In genomic region chr7:51625591-51626255, GRCm38 (mm10) we compare ENCODE assay signal across 15 mouse cellular contexts. TPM values are rescaled to one million over a fixed set of nuclear protein-coding genes. Genes with fewer than 3 reads are reported as not detected.
DNase-seq lines count a peak whose midpoint lies in the region; ATAC-seq lines count a peak whose summit lies in the region.
"Had no signal": no experiment of that assay in that cellular context is flagged by ENCODE, and none has a peak within 500 bp of the region (broad histone marks: within the 10 kb centered on the region; RNA-seq: fewer than 3 reads in every experiment).

No protein-coding gene starts in this region.

- no peak for ATAC-seq in hindbrain, embryonic 11.5 days (ENCODE audit: low FRiP score)
- ATAC-seq in midbrain, embryonic 11.5 days (ENCODE audit: low FRiP score), result no peak
- ATAC-seq in neural tube, embryonic 15.5 days (ENCODE audit: low FRiP score), result no peak
- ATAC-seq in inflammation-experienced regulatory T-cells, adult 6 months, result no peak
- ATAC-seq in intestine, embryonic 15.5 days, result no peak

- peak overlapping the region; percentile 44 for H3K9ac ChIP-seq in hindbrain, embryonic 11.5 days (ENCODE audit: low read depth, low read length)
- H3K9ac ChIP-seq in midbrain, embryonic 11.5 days (ENCODE audit: low read length), result peak overlapping the region; percentile 62
- H3K9ac ChIP-seq in neural tube, embryonic 15.5 days (replicated peaks), result peak overlapping the region; percentile 51
- no peak overlapping the region for H3K9ac ChIP-seq in intestine, embryonic 15.5 days
- H3K9ac ChIP-seq: heart, embryonic 13.5 days; lung, embryonic 15.5 days had no signal

- WGBS in hindbrain, embryonic 11.5 days, result 2% methylated on average over 11 of the region's 11 CpGs
- WGBS in midbrain, embryonic 11.5 days, result 2% methylated on average over 11 of the region's 11 CpGs
- 2% methylated on average over 11 of the region's 11 CpGs for WGBS in neural tube, embryonic 15.5 days
- 3% methylated on average over 11 of the region's 11 CpGs for WGBS in intestine, embryonic 15.5 days

- H3K4me2 ChIP-seq in hindbrain, embryonic 11.5 days (replicated peaks; ENCODE audit: low read depth, low read length), result peak overlapping the region; percentile 39
- peak overlapping the region; percentile 28 for H3K4me2 ChIP-seq in midbrain, embryonic 11.5 days
- peak overlapping the region; percentile 55 for H3K4me2 ChIP-seq in neural tube, embryonic 15.5 days
- H3K4me2 ChIP-seq in intestine, embryonic 15.5 days (replicated peaks), result no peak overlapping the region
- H3K4me2 ChIP-seq: heart, embryonic 13.5 days; lung, embryonic 15.5 days had no signal

- H3K4me3 ChIP-seq in hindbrain, embryonic 11.5 days (ENCODE audit: low read depth, low read length), result peak overlapping the region; percentile 26
- peak overlapping the region; percentile 25 for H3K4me3 ChIP-seq in midbrain, embryonic 11.5 days (ENCODE audit: low read depth, low read length)
- H3K4me3 ChIP-seq in neural tube, embryonic 15.5 days (replicated peaks), result peak overlapping the region; percentile 45
- H3K4me3 ChIP-seq in intestine, embryonic 15.5 days (replicated peaks), result no peak overlapping the region
- H3K4me3 ChIP-seq: heart, embryonic 13.5 days; layer of hippocampus, adult 2 months; lung, embryonic 15.5 days had no signal

- no peaks in the 10 kb centered on the region for H3K36me3 ChIP-seq in hindbrain, embryonic 11.5 days (ENCODE audit: control insufficient read depth, insufficient read depth, low read length)
- H3K36me3 ChIP-seq in midbrain, embryonic 11.5 days (ENCODE audit: control insufficient read depth, insufficient read depth, low read length), result no peaks in the 10 kb centered on the region
- H3K36me3 ChIP-seq in neural tube, embryonic 15.5 days, result no peaks in the 10 kb centered on the region
- no peaks in the 10 kb centered on the region for H3K36me3 ChIP-seq in intestine, embryonic 15.5 days
- H3K36me3 ChIP-seq: heart, embryonic 13.5 days; lung, embryonic 15.5 days had no signal

- H3K27me3 ChIP-seq in hindbrain, embryonic 11.5 days (ENCODE audit: control insufficient read depth, insufficient read depth, low read length), result peaks cover 65% of the 10 kb centered on the region
- H3K27me3 ChIP-seq in midbrain, embryonic 11.5 days (ENCODE audit: control insufficient read depth, insufficient read depth, low read length), result peaks cover 73% of the 10 kb centered on the region
- H3K27me3 ChIP-seq in neural tube, embryonic 15.5 days (replicated peaks), result peaks cover 40% of the 10 kb centered on the region
- peaks cover 64% of the 10 kb centered on the region for H3K27me3 ChIP-seq in intestine, embryonic 15.5 days (replicated peaks)

- no peaks in the 10 kb centered on the region for H3K9me3 ChIP-seq in hindbrain, embryonic 11.5 days (ENCODE audit: control insufficient read depth, low read length)
- H3K9me3 ChIP-seq in midbrain, embryonic 11.5 days (ENCODE audit: control insufficient read depth, low read length), result no peaks in the 10 kb centered on the region
- no peaks in the 10 kb centered on the region for H3K9me3 ChIP-seq in neural tube, embryonic 15.5 days (replicated peaks)
- H3K9me3 ChIP-seq in intestine, embryonic 15.5 days, result no peaks in the 10 kb centered on the region
- H3K9me3 ChIP-seq: heart, embryonic 13.5 days; lung, embryonic 15.5 days had no signal

- peak overlapping the region; percentile 83 for H3K27ac ChIP-seq in hindbrain, embryonic 11.5 days (ENCODE audit: low read depth, low read length)
- peak overlapping the region; percentile 79 for H3K27ac ChIP-seq in midbrain, embryonic 11.5 days (ENCODE audit: low read depth, low read length)
- peak overlapping the region; percentile 90 for H3K27ac ChIP-seq in neural tube, embryonic 15.5 days (replicated peaks)
- H3K27ac ChIP-seq in intestine, embryonic 15.5 days, result no peak overlapping the region
- H3K27ac ChIP-seq: heart, embryonic 13.5 days; layer of hippocampus, adult 2 months; lung, embryonic 15.5 days had no signal

- DNase-seq in retina, embryonic 14.5 days (ENCODE audit: low spot score), result peak; percentile 23
- DNase-seq in retina, postnatal 1 day, result no peak
- DNase-seq in hindbrain, embryonic 11.5 days (ENCODE audit: low spot score), result peak; percentile 41
- peak; percentile 92 for DNase-seq in midbrain, embryonic 11.5 days (ENCODE audit: low spot score, missing footprints)
- DNase-seq in c-Kit-positive CD71-positive TER-119-positive erythroid progenitor cells, embryonic 14.5 days (ENCODE audit: low spot score), result no peak
- DNase-seq: cerebellum, postnatal 36 days; gastrocnemius, postnatal 14 days; kidney, adult 8-10 months; thymus, adult 18-20 months had no signal

- 0 out of 2 replicates have a peak, but pooled peaks cover 3% of the 10 kb centered on the region for H3K4me1 ChIP-seq in hindbrain, embryonic 11.5 days (replicated peaks; ENCODE audit: control insufficient read depth, insufficient read depth, low read length)
- H3K4me1 ChIP-seq in midbrain, embryonic 11.5 days (ENCODE audit: control insufficient read depth, insufficient read depth, low read length), result peaks cover 9% of the 10 kb centered on the region; the same call in 1 of the 2 replicates
- H3K4me1 ChIP-seq in neural tube, embryonic 15.5 days, result peaks cover 7% of the 10 kb centered on the region; the same call in 1 of the 2 replicates
- H3K4me1 ChIP-seq in intestine, embryonic 15.5 days (replicated peaks), result no peaks in the 10 kb centered on the region; the same call in 1 of the 2 replicates
- H3K4me1 ChIP-seq: heart, embryonic 13.5 days; lung, embryonic 15.5 days had no signal

RNA-seq across cellular contexts. Expression of gene Slc17a6, which starts 3.9 kb away (rescaled TPM):
- 33.2 and 34.9 TPM in 2 replicates for polyA plus RNA-seq in hindbrain, embryonic 11.5 days (2014; fragmentation: Nextera tagmentation; extraction: Ambion mirVana)
- polyA plus RNA-seq in midbrain, embryonic 11.5 days (2014; fragmentation: Nextera tagmentation; extraction: Ambion mirVana), result 35.5 and 39.0 TPM in 2 replicates
- 101 and 115 TPM in 2 replicates for polyA plus RNA-seq in neural tube, embryonic 15.5 days (2015; fragmentation: Nextera tagmentation; extraction: Ambion mirVana)
- not detected for polyA plus RNA-seq in inflammation-experienced regulatory T-cells, adult 6 months (2017; shearing (Covaris generic))
- 0.34 TPM in 2 replicates for polyA plus RNA-seq in intestine, embryonic 15.5 days (2015; fragmentation: Nextera tagmentation; extraction: Ambion mirVana)

Comparison
In these comparisons a context has a peak if more than half of its experiments do, and no peak if none do; other contexts are left out.
1. DNase-seq: peak in retina, embryonic 14.5 days (single experiment), hindbrain, embryonic 11.5 days (single experiment) and midbrain, embryonic 11.5 days (single experiment); none in retina, postnatal 1 day (single experiment) and c-Kit-positive CD71-positive TER-119-positive erythroid progenitor cells, embryonic 14.5 days (single experiment).
2. RNA of gene Slc17a6, which starts 3.9 kb away (polyA plus RNA-seq): 101 to 115 TPM in neural tube, embryonic 15.5 days, 35.5 to 39.0 TPM in midbrain, embryonic 11.5 days and 33.2 to 34.9 TPM in hindbrain, embryonic 11.5 days; 0.34 TPM in intestine, embryonic 15.5 days and not detected in inflammation-experienced regulatory T-cells, adult 6 months; every median in the first group is over 10 times any median in the second.